Mouse (Mus musculus): ENCODE data around the gene Prtn3. TPM values are rescaled to one million over a fixed set of nuclear protein-coding genes. Genes with fewer than 3 reads are reported as not detected.
A peak's percentile ranks its signal among the peaks of the same experiment; 100 is the strongest.

Prtn3 gene
- polyA plus RNA-seq, 1 experiment from 2014 or later = 11.8 TPM

- H3K27ac ChIP-seq = no peak overlapping the region
Observed at GRCm38 (mm10) chr10:79906712-79907111, 32.4 kb downstream of the Prtn3 start.

GRCm38 (mm10) chr10:79907415-79907814 is 33.1 kb downstream of the Prtn3 start:
- peak overlapping the region; percentile 55; the same call in 1 of the 2 replicates for H3K4me3 ChIP-seq
- 0 out of 2 replicates have a peak overlapping the region, but pooled peaks have one; percentile 46 for H3K4me2 ChIP-seq (replicated peaks)
- no peaks in the 10 kb centered on the region for H3K9me3 ChIP-seq (replicated peaks)
- 0 out of 2 replicates have a peak overlapping the region, but pooled peaks have one; percentile 32 for H3K9ac ChIP-seq
- no peak overlapping the region for H3K27ac ChIP-seq
- peaks cover 9% of the 10 kb centered on the region for H3K27me3 ChIP-seq
- H3K36me3 ChIP-seq = peaks cover 62% of the 10 kb centered on the region
- 94% methylated on average over 10 of the region's 10 CpGs for WGBS
- peaks cover 11% of the 10 kb centered on the region for H3K4me1 ChIP-seq
- no peak for ATAC-seq (ENCODE audit: low FRiP score)

More at GRCm38 (mm10) chr10:79906712-79907111, 32.4 kb downstream of the Prtn3 start:
- Histone ChIP-seq H3K36me3 (peaks cover 59% of the 10 kb centered on the region), H3K9ac (no peak overlapping the region), H3K9me3 (replicated peaks) (no peaks in the 10 kb centered on the region), H3K27me3 (peaks cover 11% of the 10 kb centered on the region), H3K4me1 (peaks cover 11% of the 10 kb centered on the region), H3K4me2 (replicated peaks) (no peak overlapping the region), H3K4me3 (no peak overlapping the region)
- WGBS = 87% methylated on average over 9 of the region's 9 CpGs
- no peak for ATAC-seq (ENCODE audit: low FRiP score)

- Histone ChIP-seq H3K27ac (peak within 1 kb of the TSS; percentile 96), H3K4me3 (peak within 1 kb of the TSS; percentile 55), H3K4me1 (peaks cover 11% of the 10 kb centered on the region), H3K9ac (peak within 1 kb of the TSS; percentile 78), H3K4me2 (replicated peaks) (peak within 1 kb of the TSS; percentile 46), H3K36me3 (peaks cover 59% of the 10 kb centered on the region), H3K9me3 (replicated peaks) (no peaks in the 10 kb centered on the region), H3K27me3 (no peaks in the 10 kb centered on the region)
- peak; percentile 92 for ATAC-seq (ENCODE audit: low FRiP score)
- WGBS = 1% methylated on average over 52 of the region's 52 CpGs
Observed at GRCm38 (mm10) chr10:79908167-79909091, 34.2 kb downstream of the Prtn3 start, which contains the start of gene Med16. Gene Med16, minus strand, starts transcription at chr10:79908923.

GRCm38 (mm10) chr10:79909092-79909922 is 35.0 kb downstream of the Prtn3 start:
- no peaks in the 10 kb centered on the region for H3K27me3 ChIP-seq
- WGBS = 24% methylated on average over 14 of the region's 14 CpGs
- peak overlapping the region; percentile 96 for H3K27ac ChIP-seq
- peaks cover 13% of the 10 kb centered on the region for H3K4me1 ChIP-seq
- ATAC-seq (ENCODE audit: low FRiP score) = peak; percentile 54
- peak overlapping the region; percentile 55; the same call in 1 of the 2 replicates for H3K4me3 ChIP-seq
- H3K9me3 ChIP-seq (replicated peaks) = no peaks in the 10 kb centered on the region
- H3K36me3 ChIP-seq = peaks cover 53% of the 10 kb centered on the region
- H3K4me2 ChIP-seq (replicated peaks) = peak overlapping the region; percentile 46
- H3K9ac ChIP-seq = peak overlapping the region; percentile 27

- no peaks in the 10 kb centered on the region for H3K27me3 ChIP-seq
- H3K4me3 ChIP-seq = no peak within 1 kb of the TSS
- no peak for ATAC-seq (ENCODE audit: low FRiP score)
- 96% methylated on average over 4 of the region's 4 CpGs for WGBS
- no peak within 1 kb of the TSS for H3K9ac ChIP-seq
- peaks cover 44% of the 10 kb centered on the region for H3K36me3 ChIP-seq
- no peak within 1 kb of the TSS for H3K4me2 ChIP-seq (replicated peaks)
- peak within 1 kb of the TSS; percentile 77; the same call in 1 of the 2 replicates for H3K27ac ChIP-seq
- peaks cover 26% of the 10 kb centered on the region for H3K4me1 ChIP-seq
- H3K9me3 ChIP-seq (replicated peaks) = no peaks in the 10 kb centered on the region
Observed at GRCm38 (mm10) chr10:79910556-79910955, 36.3 kb downstream of the Prtn3 start, which contains the start of gene Gm26602. Gene Gm26602, plus strand, starts transcription at chr10:79910856.

- peaks cover 4% of the 10 kb centered on the region for H3K27me3 ChIP-seq
- 69% methylated on average over 20 of the region's 20 CpGs for WGBS
- peaks cover 27% of the 10 kb centered on the region for H3K36me3 ChIP-seq
- no peak overlapping the region for H3K9ac ChIP-seq
- no peak for ATAC-seq (ENCODE audit: low FRiP score)
- no peaks in the 10 kb centered on the region for H3K9me3 ChIP-seq (replicated peaks)
- H3K4me1 ChIP-seq = peaks cover 37% of the 10 kb centered on the region
- H3K4me3 ChIP-seq = no peak overlapping the region
- no peak overlapping the region for H3K27ac ChIP-seq
- H3K4me2 ChIP-seq (replicated peaks) = no peak overlapping the region
Observed at GRCm38 (mm10) chr10:79912412-79912811, 38.1 kb downstream of the Prtn3 start.

GRCm38 (mm10) chr10:79914131-79914947 is 40.1 kb downstream of the Prtn3 start:
- peak overlapping the region; percentile 98; the same call in 1 of the 2 replicates for H3K4me2 ChIP-seq (replicated peaks)
- H3K36me3 ChIP-seq = peaks cover 27% of the 10 kb centered on the region
- H3K4me3 ChIP-seq = no peak overlapping the region
- no peak overlapping the region for H3K27ac ChIP-seq
- H3K9me3 ChIP-seq (replicated peaks) = no peaks in the 10 kb centered on the region; the same call in 1 of the 2 replicates
- ATAC-seq (ENCODE audit: low FRiP score) = no peak
- WGBS = 69% methylated on average over 11 of the region's 11 CpGs
- H3K4me1 ChIP-seq = peaks cover 43% of the 10 kb centered on the region
- H3K27me3 ChIP-seq = peaks cover 23% of the 10 kb centered on the region
- peak overlapping the region; percentile 45; the same call in 1 of the 2 replicates for H3K9ac ChIP-seq

- Histone ChIP-seq H3K27ac (no peak overlapping the region), H3K9me3 (replicated peaks) (no peaks in the 10 kb centered on the region; the same call in 1 of the 2 replicates), H3K4me3 (no peak overlapping the region), H3K4me2 (replicated peaks) (peak overlapping the region; percentile 98), H3K9ac (peak overlapping the region; percentile 45; the same call in 1 of the 2 replicates), H3K36me3 (peaks cover 27% of the 10 kb centered on the region), H3K4me1 (peaks cover 47% of the 10 kb centered on the region), H3K27me3 (peaks cover 30% of the 10 kb centered on the region)
- ATAC-seq (ENCODE audit: low FRiP score) = no peak
- 82% methylated on average over 7 of the region's 7 CpGs for WGBS
Observed at GRCm38 (mm10) chr10:79914948-79915596, 40.8 kb downstream of the Prtn3 start.

- Histone ChIP-seq H3K36me3 (peaks cover 19% of the 10 kb centered on the region), H3K4me2 (replicated peaks) (peak overlapping the region; percentile 98), H3K27me3 (peaks cover 40% of the 10 kb centered on the region), H3K9ac (peak overlapping the region; percentile 97), H3K4me1 (peaks cover 57% of the 10 kb centered on the region), H3K4me3 (peak overlapping the region; percentile 75), H3K27ac (peak overlapping the region; percentile 79; the same call in 1 of the 2 replicates), H3K9me3 (replicated peaks) (no peaks in the 10 kb centered on the region; the same call in 1 of the 2 replicates)
- no peak for ATAC-seq (ENCODE audit: low FRiP score)
- 14% methylated on average over 7 of the region's 8 CpGs for WGBS
Observed at GRCm38 (mm10) chr10:79916081-79916480, 41.8 kb downstream of the Prtn3 start.

- H3K9ac ChIP-seq = peak within 1 kb of the TSS; percentile 97
- ATAC-seq (ENCODE audit: low FRiP score) = peak; percentile 83
- peak within 1 kb of the TSS; percentile 75 for H3K4me3 ChIP-seq
- H3K9me3 ChIP-seq (replicated peaks) = no peaks in the 10 kb centered on the region; the same call in 1 of the 2 replicates
- H3K36me3 ChIP-seq = peaks cover 12% of the 10 kb centered on the region
- H3K27ac ChIP-seq = peak within 1 kb of the TSS; percentile 79
- H3K4me1 ChIP-seq = peaks cover 64% of the 10 kb centered on the region
- H3K4me2 ChIP-seq (replicated peaks) = peak within 1 kb of the TSS; percentile 98
- 2% methylated on average over 42 of the region's 42 CpGs for WGBS
- peaks cover 49% of the 10 kb centered on the region for H3K27me3 ChIP-seq
Observed at GRCm38 (mm10) chr10:79916808-79917531, 42.7 kb downstream of the Prtn3 start, which contains the start of gene Kiss1r. Gene Kiss1r, plus strand, starts transcription at chr10:79916971.

Data from hindbrain, embryonic 12.5 days (tissue).